Mouse (Mus musculus) heart, postnatal 0 days (tissue): ENCODE measurements around the gene P2rx5. TPM values are rescaled to one million over a fixed set of nuclear protein-coding genes. Genes with fewer than 3 reads are reported as not detected.

Source experiments
- ATAC-seq: fragments of 200-750 bp; cut with Nextera tagmentation; 2 replicates; pipeline ENCODE4 v1.8.0; 2017; ENCODE audit warnings: low read depth, moderate number of reproducible peaks, moderate library complexity; ENCODE audit not compliant: insufficient read depth
- DNase-seq: peaks from one replicate; pipeline ENCODE4 v3.0.0-alpha.2; 2016; ENCODE audit warnings: low spot score
- H3K27ac ChIP-seq: fragments of 300-500 bp; sonication (generic); 2 replicates; pipeline ENCODE4 v1.5.1; 2014; ENCODE audit warnings: low read depth, mild to moderate bottlenecking
- H3K27me3 ChIP-seq: fragments of 300-500 bp; sonication (generic); 2 replicates; pipeline ENCODE4 v1.6.1; 2014; ENCODE audit warnings: low read length, mixed read lengths; ENCODE audit not compliant: control insufficient read depth, insufficient read depth
- H3K36me3 ChIP-seq: fragments of 300-500 bp; sonication (generic); replicated peaks from 2 replicates; pipeline ENCODE4 v1.6.1; 2014; ENCODE audit warnings: low read length, mixed read lengths; ENCODE audit not compliant: control insufficient read depth, insufficient read depth
- H3K4me1 ChIP-seq: fragments of 300-500 bp; sonication (generic); 2 replicates; pipeline ENCODE4 v1.6.1; 2014; ENCODE audit warnings: antibody characterized with exemption; ENCODE audit not compliant: control insufficient read depth, insufficient read depth
- H3K4me2 ChIP-seq: fragments of 300-500 bp; sonication (generic); 2 replicates; pipeline ENCODE4 v1.6.1; 2014; ENCODE audit warnings: low read depth, mild to moderate bottlenecking, low read length, moderate library complexity
- H3K4me3 ChIP-seq: fragments of 300-500 bp; sonication (generic); 2 replicates; pipeline ENCODE4 v1.5.1; 2014; ENCODE audit warnings: low read depth, low read length
- H3K9ac ChIP-seq: fragments of 300-500 bp; sonication (generic); replicated peaks from 2 replicates; pipeline ENCODE4 v1.6.1; 2014; ENCODE audit warnings: low read depth, low read length, mixed read lengths
- H3K9me3 ChIP-seq: fragments of 300-500 bp; sonication (generic); replicated peaks from 2 replicates; pipeline ENCODE4 v1.6.1; 2016; ENCODE audit warnings: low read length; ENCODE audit not compliant: control insufficient read depth
- CTCF ChIP-seq: IDR thresholded peaks from 2 replicates; pipeline ENCODE4 v1.5.1; 2016; ENCODE audit warnings: antibody characterized with exemption, control low read depth, low read depth
- EP300 ChIP-seq: IDR thresholded peaks from 2 replicates; pipeline ENCODE4 v1.6.1; 2016; ENCODE audit warnings: antibody characterized with exemption, low read depth
- WGBS: fragments of 180-500 bp; shearing (Covaris S2); extraction: QIAGEN DNeasy Blood & Tissue Kit; methylation state at CpG from one replicate; pipeline ENCODE4 v1.1.7; 2014; 5-methylcytosine and 5-hydroxymethylcytosine counted together
- polyA plus RNA-seq: library from polyadenylated mRNA; unstranded; fragments of >200 nt; fragmentation: Nextera tagmentation; extraction: Ambion mirVana; gene quantifications from 2 replicates; pipeline ENCODE4 v1.2.1, GENCODE M21; 2015
- total RNA-seq: library from RNA; depleted of rRNA; stranded (reverse); fragments of >200 nt; gene quantifications from 2 replicates; pipeline ENCODE4 v1.2.3, GENCODE M21; 2014; ENCODE audit warnings: low replicate concordance

Gene P2rx5
- total and polyA plus RNA-seq, 2 experiments from 2014 or later, result 1.6 to 4.3 TPM

DNA sequence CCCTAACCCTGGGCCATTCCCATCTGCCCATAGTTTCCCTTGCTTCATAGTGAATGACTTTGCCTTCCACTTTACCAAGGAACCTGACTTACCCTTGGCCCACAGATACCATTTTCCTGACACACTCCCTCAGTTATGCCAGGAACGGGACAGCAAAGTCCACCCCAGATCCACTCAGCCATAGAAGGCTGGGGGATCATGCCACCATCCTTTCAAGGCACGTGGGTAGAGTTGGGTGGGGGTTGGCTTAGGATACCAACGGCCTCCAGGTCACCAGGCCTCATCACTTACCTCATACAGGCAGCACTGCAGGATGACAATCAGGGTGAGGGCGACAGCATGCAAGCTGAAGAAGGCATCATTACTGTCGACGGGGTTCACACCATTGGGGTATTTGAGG, 27.0 kb downstream of the P2rx5 start:
- Histone ChIP-seq H3K4me2 (no peak overlapping the region), H3K4me3 (no peak overlapping the region), H3K27me3 (no peaks in the 10 kb centered on the region), H3K27ac (no peak overlapping the region), H3K9me3 (no peaks in the 10 kb centered on the region), H3K9ac (no peak overlapping the region), H3K4me1 (no peaks in the 10 kb centered on the region), H3K36me3 (peaks cover 73% of the 10 kb centered on the region)
- ATAC-seq (no peak), DNase-seq (no peak)
- WGBS, result 85% methylated on average over 6 of the region's 6 CpGs
- no peak for TF ChIP-seq CTCF
- no peak for TF ChIP-seq EP300

DNA sequence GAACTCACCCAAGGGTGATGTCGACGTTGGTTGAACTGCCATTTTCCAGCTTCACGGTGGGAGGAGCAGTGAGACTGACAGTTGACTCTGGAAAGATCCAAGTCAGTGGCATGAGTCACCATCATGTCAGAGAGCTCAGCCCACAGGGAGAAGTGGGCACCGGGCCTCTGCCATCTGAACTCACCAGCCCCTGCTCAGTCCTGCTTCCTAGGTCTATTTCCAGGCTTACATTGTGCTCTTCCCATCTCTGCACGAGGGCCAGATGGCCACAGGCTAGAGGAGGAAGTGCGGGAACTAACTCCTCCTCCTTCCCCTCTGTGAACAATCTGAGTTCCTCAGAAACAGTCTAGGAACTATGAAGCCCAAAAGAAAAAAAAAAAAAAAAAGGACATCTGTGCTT, 32.8 kb downstream of the P2rx5 start:
- DNase-seq (no peak), ATAC-seq (no peak)
- H3K4me1 ChIP-seq, result peaks cover 4% of the 10 kb centered on the region; the same call in 1 of the 2 replicates
- TF ChIP-seq EP300 (no peak), CTCF (no peak)
- WGBS, result 57% methylated on average over 6 of the region's 6 CpGs
- no peak overlapping the region for H3K4me2 ChIP-seq
- no peaks in the 10 kb centered on the region for H3K9me3 ChIP-seq
- H3K36me3 ChIP-seq, result peaks cover 45% of the 10 kb centered on the region
- no peaks in the 10 kb centered on the region for H3K27me3 ChIP-seq
- no peak overlapping the region for H3K4me3 ChIP-seq
- no peak overlapping the region for H3K9ac ChIP-seq
- no peak overlapping the region for H3K27ac ChIP-seq

DNA sequence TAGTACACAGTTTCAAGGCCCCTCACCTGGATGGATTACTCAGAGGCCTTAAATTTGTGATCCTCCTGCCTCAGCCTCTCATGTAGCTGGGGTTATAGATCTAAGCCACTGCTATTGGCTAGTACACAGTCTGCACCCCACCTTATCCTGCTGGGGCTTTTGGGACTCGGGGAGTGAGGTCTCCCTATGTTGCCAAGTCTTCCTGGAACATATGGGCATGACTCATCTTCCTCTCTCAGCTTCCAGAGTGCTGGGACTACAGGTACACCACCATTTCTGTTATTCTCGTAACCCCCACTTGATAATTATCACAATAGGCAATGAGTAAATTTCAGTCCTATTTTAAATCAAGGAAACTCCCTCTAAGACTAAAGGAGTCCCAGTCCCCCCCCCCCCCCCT, 34.2 kb downstream of the P2rx5 start:
- Histone ChIP-seq H3K4me3 (no peak overlapping the region), H3K36me3 (peaks cover 37% of the 10 kb centered on the region), H3K4me1 (peaks cover 8% of the 10 kb centered on the region; the same call in 1 of the 2 replicates), H3K27me3 (no peaks in the 10 kb centered on the region), H3K27ac (no peak overlapping the region), H3K9me3 (no peaks in the 10 kb centered on the region), H3K9ac (no peak overlapping the region), H3K4me2 (no peak overlapping the region)
- 58% methylated on average over 2 of the region's 2 CpGs for WGBS
- TF ChIP-seq CTCF, result no peak
- TF ChIP-seq EP300, result no peak
- DNase-seq (no peak), ATAC-seq (no peak)

DNA sequence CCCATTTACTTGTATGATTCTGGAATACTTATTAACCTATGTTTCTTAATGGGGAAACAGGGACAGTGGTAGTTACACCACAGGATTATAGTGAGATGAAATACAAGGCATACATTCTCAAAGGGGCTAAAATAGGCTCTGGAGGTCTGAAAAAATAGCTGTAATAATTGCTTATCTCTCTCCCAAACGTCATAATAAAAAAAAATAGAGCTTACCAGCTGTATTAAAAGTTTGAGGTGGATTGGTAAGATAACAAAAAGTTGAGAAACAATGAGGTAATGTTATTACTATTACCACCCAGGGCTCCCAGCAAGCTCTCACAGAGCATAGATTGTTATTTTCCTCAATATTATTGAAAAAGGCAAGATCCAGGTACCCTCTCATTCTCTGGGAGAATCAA, 38.0 kb downstream of the P2rx5 start:
- 0% methylated on average over 1 of the region's 1 CpGs for WGBS
- Histone ChIP-seq H3K9ac (peak overlapping the region; percentile 62; the same call in 1 of the 2 replicates), H3K4me1 (peaks cover 8% of the 10 kb centered on the region; the same call in 1 of the 2 replicates), H3K36me3 (peaks cover 7% of the 10 kb centered on the region; the same call in 1 of the 2 replicates), H3K27ac (no peak overlapping the region), H3K9me3 (no peaks in the 10 kb centered on the region), H3K4me3 (peak overlapping the region; percentile 67), H3K4me2 (peak overlapping the region; percentile 84), H3K27me3 (no peaks in the 10 kb centered on the region)
- ATAC-seq (no peak), DNase-seq (no peak)
- TF ChIP-seq CTCF (no peak), EP300 (no peak)

DNA sequence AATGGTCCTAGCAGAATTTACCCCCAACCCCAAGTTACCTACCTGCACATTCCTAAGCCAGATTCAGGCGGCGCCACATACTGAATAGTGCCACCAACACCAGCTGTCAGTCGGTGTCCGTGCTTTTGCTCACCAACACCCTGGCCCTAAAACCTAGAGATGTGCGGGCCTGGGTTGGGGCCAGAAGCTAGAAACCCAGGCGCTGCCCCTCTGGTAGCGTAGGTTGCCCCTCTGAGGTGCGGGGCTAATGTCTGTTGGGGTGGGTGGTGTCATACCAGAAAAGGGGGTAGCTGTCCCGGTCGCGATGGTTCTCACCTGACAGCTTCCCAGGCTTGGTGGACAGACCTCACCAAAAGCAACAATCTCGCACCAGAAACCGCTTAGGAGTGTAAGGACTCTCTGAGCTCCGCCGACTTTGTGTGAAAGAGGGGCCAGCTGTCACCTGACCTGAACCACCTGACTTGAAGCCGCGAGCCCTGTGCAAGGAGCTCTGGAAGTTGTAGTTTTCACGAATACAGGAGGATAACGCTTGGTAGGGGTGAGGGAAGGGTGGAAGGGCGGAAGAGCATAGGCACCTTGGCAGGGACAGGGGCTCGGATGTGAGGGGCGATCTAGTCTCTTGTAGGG, 38.5 kb downstream of the P2rx5 start, which contains the start of gene Ctns:
Gene Ctns (minus strand): TSS at position 440 of the 627 bp plus-strand sequence.
- TF ChIP-seq CTCF (no peak), EP300 (no peak)
- Histone ChIP-seq H3K27ac (peak within 1 kb of the TSS; percentile 54), H3K4me1 (peaks cover 8% of the 10 kb centered on the region; the same call in 1 of the 2 replicates), H3K27me3 (no peaks in the 10 kb centered on the region), H3K4me3 (peak within 1 kb of the TSS; percentile 67), H3K9ac (peak within 1 kb of the TSS; percentile 62), H3K9me3 (no peaks in the 10 kb centered on the region), H3K4me2 (peak within 1 kb of the TSS; percentile 84), H3K36me3 (peaks cover 7% of the 10 kb centered on the region; the same call in 1 of the 2 replicates)
- WGBS, result 1% methylated on average over 22 of the region's 22 CpGs
- DNase-seq (peak; percentile 97), ATAC-seq (peak; percentile 95)

DNA sequence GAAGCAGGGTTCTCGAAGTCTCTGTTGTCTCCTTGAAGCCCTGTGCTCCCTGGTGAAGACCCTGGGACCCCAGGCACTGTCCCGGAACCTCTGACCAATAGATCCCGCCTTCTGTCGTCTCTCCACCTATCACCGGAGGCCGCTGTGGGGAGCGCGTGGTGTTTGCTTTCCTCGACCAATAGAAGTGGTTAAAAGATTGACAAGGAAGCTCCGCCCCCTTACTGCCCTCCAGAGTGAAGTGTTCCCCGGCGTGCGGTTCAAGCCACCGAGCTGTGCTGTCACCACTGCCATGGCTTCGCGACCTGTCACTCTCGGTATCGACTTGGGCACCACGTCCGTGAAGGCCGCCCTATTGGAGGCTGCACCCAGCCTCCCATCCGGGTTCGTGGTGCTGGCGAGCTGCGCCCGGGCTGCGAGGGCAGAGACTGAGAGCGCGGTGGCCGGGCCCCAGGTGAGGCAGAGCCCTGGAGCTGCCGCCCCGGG, 39.0 kb downstream of the P2rx5 start, which contains the start of gene Shpk:
Gene Shpk (plus strand): TSS at position 231 of the 483 bp plus-strand sequence.
- Histone ChIP-seq H3K9me3 (no peaks in the 10 kb centered on the region), H3K27me3 (no peaks in the 10 kb centered on the region), H3K4me2 (peak within 1 kb of the TSS; percentile 84), H3K27ac (peak within 1 kb of the TSS; percentile 54), H3K9ac (peak within 1 kb of the TSS; percentile 62), H3K36me3 (peaks cover 7% of the 10 kb centered on the region; the same call in 1 of the 2 replicates), H3K4me1 (peaks cover 8% of the 10 kb centered on the region; the same call in 1 of the 2 replicates), H3K4me3 (peak within 1 kb of the TSS; percentile 67)
- WGBS, result under 1% methylated on average over 32 of the region's 32 CpGs
- TF ChIP-seq EP300, result no peak
- TF ChIP-seq CTCF, result no peak
- ATAC-seq, result peak; percentile 97
- DNase-seq, result peak; percentile 99
